Mouse (Mus musculus) adrenal gland, postnatal 4 days (tissue): ENCODE results near the gene Serinc2. TPM values are rescaled to one million over a fixed set of nuclear protein-coding genes. Genes with fewer than 3 reads are reported as not detected.
"Not testable (repeated sequence)": the region's sequence is repeated elsewhere in the genome, so short reads cannot be mapped to it uniquely, and the experiment has no call there.

ENCODE experiments used
- DNase-seq, 2 experiments: peaks; one replicate each; pipeline ENCODE4 v3.0.0; 2021 to 2022; ENCODE audit warnings: low spot score in 2 of 2, mixed read lengths in 2 of 2
- total RNA-seq, 2 experiments: library from RNA; stranded (reverse); gene quantifications; 2 replicates each; pipeline ENCODE4 v1.2.3; 2021

The Serinc2 gene
- total RNA-seq, 2 experiments from 2014 or later = 2.5 to 4.2 TPM

DNA sequence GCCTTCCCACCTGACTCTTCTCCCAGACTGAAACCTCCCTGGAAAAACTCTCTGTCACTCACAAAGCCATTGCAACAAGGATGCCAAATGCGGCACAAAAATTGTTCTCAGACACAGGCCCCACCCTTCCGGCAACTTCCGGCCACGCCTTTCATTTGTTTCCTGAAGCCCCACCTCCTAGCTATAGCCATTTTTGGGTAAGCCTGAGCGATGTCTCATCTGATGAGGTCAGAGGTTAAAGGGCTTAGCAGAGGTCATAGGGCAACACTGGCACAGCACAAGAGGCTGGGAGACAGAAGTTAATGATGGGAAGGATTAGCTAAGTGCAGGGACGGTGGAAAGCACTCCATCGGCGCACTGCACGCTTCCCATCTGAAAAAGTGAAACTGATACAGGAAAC is 12.4 kb downstream of the Serinc2 start:
- no peak for DNase-seq

DNA sequence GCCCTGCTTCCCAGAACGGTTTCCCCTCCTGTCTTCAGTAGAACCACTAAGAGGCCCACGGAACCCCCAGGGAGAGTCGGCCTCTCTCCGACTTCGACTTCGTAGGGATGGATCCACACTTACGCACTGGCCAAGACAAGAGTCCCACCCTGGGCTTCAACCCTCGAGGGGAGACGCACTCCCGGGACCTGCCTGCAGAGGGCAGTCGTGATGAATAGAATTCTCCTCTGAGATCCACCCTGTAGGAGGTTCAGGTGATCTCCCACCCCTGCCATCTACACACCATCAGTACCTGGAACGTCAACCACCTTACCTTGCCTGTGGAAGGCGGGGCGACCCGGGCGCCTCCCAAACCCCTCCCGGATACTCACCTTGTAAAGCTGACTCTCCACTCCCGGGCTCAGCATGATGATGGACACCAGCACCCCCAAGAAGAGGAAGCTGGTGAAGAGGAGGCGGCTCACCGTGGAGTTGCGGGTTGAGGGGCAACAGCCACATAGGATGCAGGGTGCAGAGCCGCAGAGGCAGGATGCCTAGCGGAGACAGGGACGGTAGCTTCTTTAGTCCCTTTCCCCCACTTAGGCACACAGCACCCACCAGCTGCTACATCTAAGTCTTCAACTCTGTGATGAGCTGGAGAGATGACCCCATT is 14.2 kb downstream of the Serinc2 start:
- no peak for DNase-seq

- no peak for DNase-seq
Measured at GRCm38 (mm10) chr4:130264131-130264530, 14.9 kb downstream of the Serinc2 start.

DNA sequence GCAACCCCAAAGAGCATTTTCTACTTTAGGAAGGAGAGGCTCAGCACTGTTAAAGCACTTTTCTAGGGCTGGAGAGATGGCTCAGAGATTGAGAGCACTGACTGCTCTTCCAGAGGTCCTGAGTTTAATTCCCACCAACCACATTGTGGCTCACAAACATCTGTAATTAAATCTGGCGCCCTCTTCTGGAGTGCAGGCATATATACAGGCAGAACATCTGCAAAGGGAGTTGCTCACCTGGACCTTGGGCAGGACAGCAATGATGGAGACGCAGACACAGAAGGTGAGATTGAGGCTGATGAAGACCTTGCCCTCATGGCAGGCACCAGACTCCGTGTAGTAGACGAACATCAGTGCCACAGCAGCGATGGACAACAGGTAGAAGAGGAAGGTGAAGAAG is 18.6 kb downstream of the Serinc2 start:
- DNase-seq = no peak

- peak in 1 of 2 experiments; percentile 29 for DNase-seq
Measured at GRCm38 (mm10) chr4:130252441-130253157, 26.4 kb downstream of the Serinc2 start.

DNA sequence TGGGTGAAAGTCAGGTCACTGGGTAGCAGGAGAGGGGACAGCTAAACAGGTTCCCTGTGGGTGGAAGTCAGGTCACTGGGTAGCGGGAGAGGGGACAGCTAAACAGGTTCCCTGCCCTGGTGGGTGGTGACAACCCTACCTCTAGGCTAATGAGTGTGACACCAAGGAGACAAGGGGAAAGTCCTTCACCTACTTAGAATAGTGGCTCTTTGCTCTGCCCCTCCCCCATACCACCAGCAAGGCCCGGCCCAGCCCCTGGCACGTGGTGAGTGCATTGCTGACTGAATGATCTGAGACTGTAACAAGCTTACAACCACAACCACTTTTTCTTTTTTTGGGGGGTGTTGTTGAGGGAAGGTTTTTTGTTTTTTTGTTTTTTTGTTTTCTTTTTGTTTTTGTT is 27.2 kb downstream of the Serinc2 start:
- no peak for DNase-seq

DNA sequence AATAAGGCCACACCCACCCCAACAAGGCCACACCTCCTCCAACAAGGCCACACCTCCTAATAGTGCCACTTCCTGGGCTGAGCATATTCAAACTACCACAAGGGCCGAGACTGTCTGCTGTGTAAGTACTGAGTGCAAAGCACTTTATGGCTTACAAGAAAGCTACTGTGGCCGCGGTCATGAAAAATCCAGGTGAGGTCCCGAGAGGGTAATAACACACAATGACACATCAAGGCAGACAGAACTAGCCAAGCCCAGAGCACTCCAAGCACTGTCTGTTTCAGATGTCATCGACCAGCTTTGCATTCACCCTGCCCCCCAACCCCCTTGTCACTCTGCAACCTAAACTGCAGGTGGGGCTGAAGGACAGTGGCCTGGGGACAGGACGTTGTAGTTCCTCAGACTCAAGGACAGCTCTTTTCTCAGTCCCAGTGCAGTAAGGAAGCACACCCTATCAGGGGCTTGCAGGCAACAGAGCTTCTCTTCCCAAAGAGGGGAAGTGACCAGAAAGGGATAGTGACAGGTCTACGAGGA is 27.8 kb downstream of the Serinc2 start:
- no peak for DNase-seq

GRCm38 (mm10) chr4:130248636-130249035 is 30.4 kb downstream of the Serinc2 start:
- no peak for DNase-seq

DNA sequence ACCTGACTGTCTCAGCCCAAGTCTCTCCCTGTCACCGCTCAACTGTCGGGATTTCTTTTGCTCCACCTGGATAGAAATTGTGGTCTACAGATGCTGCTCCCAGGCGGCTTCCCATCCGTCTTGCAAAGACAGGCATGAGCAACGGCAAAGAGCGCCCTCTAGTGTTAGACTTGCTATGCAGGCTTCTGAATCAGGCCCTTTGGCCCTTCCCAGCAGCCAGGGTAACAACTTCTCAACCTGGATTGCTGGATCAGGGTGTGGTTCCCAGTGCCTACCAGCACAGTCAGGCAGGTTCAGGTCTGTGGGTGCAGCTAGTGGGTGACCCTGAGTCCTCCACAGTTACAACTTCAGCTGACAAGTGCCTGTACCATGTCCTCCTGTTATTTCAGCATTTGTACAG is 32.9 kb downstream of the Serinc2 start:
- DNase-seq = peak; percentile 29 to 52

- no peak for DNase-seq
Measured at GRCm38 (mm10) chr4:130244749-130245148, 34.3 kb downstream of the Serinc2 start.

DNA sequence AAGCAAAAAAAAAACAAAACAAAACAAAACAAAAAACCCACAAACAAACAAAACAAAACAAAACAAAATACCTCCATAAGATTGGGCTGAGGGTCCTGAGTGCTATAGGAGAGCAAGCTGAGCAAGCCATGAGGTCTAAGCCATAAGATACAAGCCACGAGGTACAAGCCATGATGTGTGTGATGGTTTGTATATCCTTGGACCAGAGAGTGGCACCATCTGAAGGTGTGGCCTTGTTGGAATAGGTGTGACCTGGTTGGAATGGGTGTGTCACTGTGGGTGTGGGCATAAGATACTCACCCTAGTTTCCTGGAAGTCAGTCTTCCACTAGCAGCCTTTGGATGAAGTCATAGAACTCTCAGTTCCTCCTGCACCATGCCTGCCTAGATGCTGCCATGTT is 35.4 kb downstream of the Serinc2 start:
- DNase-seq = not testable (repeated sequence)

DNA sequence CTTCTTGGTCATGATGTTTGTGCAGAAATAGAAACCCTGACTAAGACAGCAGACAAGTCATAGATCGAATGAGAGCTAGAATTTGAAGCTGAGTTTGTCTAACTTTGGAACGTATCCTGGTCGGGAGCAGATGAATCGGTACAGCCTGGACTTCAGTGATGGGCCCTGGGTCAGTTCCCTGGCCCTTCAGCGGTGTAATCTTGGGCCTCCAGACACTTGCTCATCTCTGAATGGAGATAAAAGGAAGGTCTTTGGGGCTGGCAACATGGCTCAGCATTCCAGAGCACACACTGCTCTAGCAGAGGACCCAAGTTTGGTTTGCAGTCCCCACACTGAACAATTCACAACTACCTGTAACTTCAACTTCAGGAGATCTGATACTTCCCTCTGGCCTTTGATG is 36.0 kb downstream of the Serinc2 start:
- no peak for DNase-seq

DNA sequence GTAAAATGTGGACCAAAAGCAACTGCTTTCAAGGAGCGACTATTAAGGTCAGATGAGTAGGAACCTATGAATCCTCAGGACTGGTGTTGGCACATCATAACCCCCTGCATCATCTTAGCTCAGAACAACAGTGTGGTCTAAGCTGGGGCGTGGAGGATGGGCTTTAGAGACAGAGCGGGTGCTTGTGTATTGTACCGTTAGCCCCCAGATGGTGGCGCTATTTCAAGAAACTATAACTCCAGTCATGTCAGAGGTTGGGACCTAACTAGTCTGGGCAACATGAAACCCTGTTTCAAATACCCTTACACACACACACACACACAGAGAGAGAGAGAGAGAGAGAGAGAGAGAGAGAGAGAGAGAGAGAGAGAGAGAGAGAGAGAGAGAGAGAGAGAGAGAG is 38.3 kb downstream of the Serinc2 start:
- no peak for DNase-seq

- no peak for DNase-seq
Measured at GRCm38 (mm10) chr4:130237607-130238006, 41.4 kb downstream of the Serinc2 start.

DNA sequence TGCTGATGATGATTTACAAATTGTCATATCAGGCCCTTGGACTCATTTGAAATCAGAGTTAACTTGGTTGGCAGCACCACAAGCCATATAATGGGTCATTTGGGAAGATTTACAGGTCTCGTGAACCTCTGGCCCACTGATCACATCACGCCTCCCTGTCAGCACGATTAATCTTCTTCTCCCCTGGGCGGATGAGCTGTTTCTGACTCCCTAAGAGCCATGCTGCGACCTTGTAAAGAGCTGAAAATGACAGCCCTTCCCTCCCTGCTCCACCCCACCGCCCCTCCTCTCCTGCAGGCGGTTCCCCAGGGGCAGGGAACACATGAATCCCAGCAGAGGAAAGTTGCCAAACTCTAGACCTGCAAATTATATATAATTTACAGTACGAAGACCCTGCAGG is 42.6 kb downstream of the Serinc2 start:
- DNase-seq = peak in 1 of 2 experiments; percentile 21

DNA sequence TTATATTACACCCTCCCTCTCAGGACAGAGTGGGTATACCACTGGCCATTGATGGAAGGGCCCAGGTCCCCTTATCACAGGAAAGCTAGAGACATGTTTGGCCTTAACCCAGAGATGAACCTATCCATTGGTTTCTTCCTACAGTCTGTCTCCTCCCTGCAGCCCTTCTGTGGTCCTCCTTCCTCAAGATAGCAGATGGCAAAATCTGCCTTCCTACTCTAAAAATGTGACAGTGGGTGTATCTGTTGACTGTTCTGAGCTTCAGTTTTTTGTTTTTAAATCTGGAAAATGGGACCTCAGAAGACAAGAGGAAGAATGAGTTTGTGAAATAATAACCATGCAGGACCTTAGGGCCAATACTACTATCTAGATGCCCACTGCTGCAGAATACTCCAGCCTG is 54.9 kb downstream of the Serinc2 start:
- DNase-seq = no peak

DNA sequence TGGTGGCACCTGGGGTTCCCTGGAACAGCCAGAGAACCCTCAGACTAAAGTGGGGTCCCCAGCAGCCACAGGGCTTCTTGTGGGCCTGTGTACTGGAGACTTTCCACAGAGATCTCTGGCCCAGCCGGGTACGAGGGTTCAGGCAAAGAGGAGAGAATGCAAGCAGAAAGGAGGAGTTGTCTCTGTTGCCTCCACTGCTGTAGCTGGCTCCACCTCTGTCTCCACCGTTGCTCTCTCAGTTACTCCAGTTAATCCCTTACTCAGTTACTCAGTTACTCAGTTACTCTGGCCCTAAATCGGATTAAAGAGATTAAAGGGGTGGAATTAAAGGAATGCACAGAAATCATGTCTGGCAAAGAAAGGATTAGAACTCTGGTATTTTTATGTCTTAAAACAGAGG is 56.8 kb downstream of the Serinc2 start, which contains the start of gene Gm853:
Gm853 (minus strand) TSS at position 223 of the 400 bp plus-strand sequence.
- DNase-seq = no peak

DNA sequence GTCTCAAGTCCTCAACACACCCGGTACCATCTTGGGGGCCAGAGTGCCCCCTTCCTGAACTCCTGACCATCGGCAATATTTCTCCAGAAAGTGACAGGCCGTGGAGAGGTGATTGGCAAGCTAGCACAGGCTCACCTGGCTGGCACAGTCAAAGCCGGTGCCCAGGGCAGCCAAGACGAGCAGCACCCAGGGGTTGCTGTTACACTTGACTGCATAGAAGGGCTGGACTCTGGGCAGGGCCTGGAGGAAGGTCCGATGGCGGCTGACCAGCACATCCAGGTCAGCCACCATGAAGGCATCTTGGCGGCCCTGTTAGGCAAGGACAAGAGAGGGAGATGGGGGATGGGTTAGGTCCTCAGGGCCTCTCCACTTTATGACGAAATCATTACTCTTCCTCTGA is 58.8 kb downstream of the Serinc2 start:
- no peak for DNase-seq

DNA sequence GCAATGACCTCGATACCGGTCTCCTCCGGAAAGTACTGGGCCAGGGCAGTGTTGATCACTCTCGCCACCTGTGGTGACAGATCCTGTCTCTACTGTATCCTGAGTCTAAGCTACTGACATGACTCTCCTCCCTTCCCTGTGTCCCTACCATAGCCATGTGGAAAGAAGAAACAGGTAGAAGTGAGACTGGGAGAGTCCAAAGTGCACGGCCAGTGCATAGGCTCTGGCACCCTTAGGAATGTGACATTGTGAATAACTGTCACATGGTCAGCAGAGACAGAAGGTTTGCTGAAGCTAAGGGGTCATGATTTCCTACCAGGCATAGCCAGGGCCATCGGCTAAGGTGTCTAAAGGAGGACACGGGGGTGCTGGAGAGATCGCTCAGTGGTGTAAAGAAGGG is 63.6 kb downstream of the Serinc2 start:
- DNase-seq = no peak

DNA sequence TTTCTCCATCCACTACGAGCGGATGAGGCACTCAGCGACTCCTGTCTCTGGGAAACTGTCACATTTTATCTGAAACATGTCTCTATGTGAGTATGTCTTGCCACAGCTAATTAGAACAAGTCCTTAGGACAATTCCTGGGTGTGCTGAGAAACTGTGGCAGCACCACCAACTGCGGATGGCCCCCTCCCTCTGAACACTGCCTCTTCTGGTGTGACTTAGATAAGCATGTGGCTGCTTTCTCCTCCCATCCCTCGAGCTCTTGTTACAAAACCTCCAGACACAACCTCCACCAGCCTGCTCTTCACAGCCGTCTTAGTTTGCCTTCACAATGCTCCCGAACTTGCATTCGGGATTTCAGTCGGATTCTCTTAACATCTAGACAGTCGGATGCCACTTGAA is 65.1 kb downstream of the Serinc2 start:
- no peak for DNase-seq

GRCm38 (mm10) chr4:130213197-130213596 is 65.8 kb downstream of the Serinc2 start:
- DNase-seq = no peak

- DNase-seq = no peak
Measured at GRCm38 (mm10) chr4:130212421-130212820, 66.6 kb downstream of the Serinc2 start.

GRCm38 (mm10) chr4:130211870-130212269 is 67.1 kb downstream of the Serinc2 start:
- no peak for DNase-seq
